Mouse (Mus musculus) induced T-regulatory cell, adult 2 months (primary cell): ENCODE data around the gene Tacc3.

Source experiments
- DNase-seq: peaks from one replicate; pipeline ENCODE4 v3.0.0-alpha.2; 2012; ENCODE audit warnings: low read depth

The Tacc3 gene

GRCm38 (mm10) chr5:33723019-33723640, 65.2 kb downstream of the Tacc3 start:
- DNase-seq = peak; percentile 23

- no peak for DNase-seq
These were observed 65.9 kb downstream of the Tacc3 start for GRCm38 (mm10) chr5:33723641-33724465.

- no peak for DNase-seq
These were observed 68.2 kb downstream of the Tacc3 start for GRCm38 (mm10) chr5:33726081-33726647.

GRCm38 (mm10) chr5:33726891-33727290, 69.0 kb downstream of the Tacc3 start:
- DNase-seq = no peak
